Mouse (Mus musculus) limb, embryonic 14.5 days (tissue): Measurements from ENCODE around the gene Zbtb18. TPM values are rescaled to one million over a fixed set of nuclear protein-coding genes. Genes with fewer than 3 reads are reported as not detected.

ENCODE experiments used
- ATAC-seq: fragments of 200-750 bp; cut with Nextera tagmentation; 2 replicates; pipeline ENCODE4 v1.8.0; 2017; ENCODE audit warnings: low read depth, moderate number of reproducible peaks, moderate TSS enrichment; ENCODE audit not compliant: low FRiP score
- DNase-seq: peaks from one replicate; pipeline ENCODE4 v3.0.0-alpha.2; 2015; ENCODE audit warnings: low spot score
- H3K27ac ChIP-seq: fragments of 300-500 bp; sonication (generic); replicated peaks from 2 replicates; pipeline ENCODE4 v1.5.1; 2014; ENCODE audit warnings: low read depth, mild to moderate bottlenecking, low read length, moderate library complexity, mixed read lengths
- H3K27me3 ChIP-seq: fragments of 300-500 bp; sonication (generic); 2 replicates; pipeline ENCODE4 v1.6.1; 2014; ENCODE audit warnings: low read length, mixed read lengths; ENCODE audit not compliant: control insufficient read depth, insufficient read depth
- H3K36me3 ChIP-seq: fragments of 300-500 bp; sonication (generic); 2 replicates; pipeline ENCODE4 v1.6.1; 2014; ENCODE audit warnings: mild to moderate bottlenecking, low read length, moderate library complexity, mixed read lengths; ENCODE audit not compliant: control insufficient read depth, insufficient read depth
- H3K4me1 ChIP-seq: fragments of 300-500 bp; sonication (generic); 2 replicates; pipeline ENCODE4 v1.6.1; 2014; ENCODE audit warnings: antibody characterized with exemption, low read length, mixed read lengths; ENCODE audit not compliant: control insufficient read depth, insufficient read depth
- H3K4me2 ChIP-seq: fragments of 300-500 bp; sonication (generic); replicated peaks from 2 replicates; pipeline ENCODE4 v1.6.1; 2014; ENCODE audit warnings: low read depth, mild to moderate bottlenecking, low read length, moderate library complexity; ENCODE audit not compliant: severe bottlenecking
- H3K4me3 ChIP-seq: fragments of 300-500 bp; sonication (generic); replicated peaks from 2 replicates; pipeline ENCODE4 v1.5.1; 2014; ENCODE audit warnings: low read length
- H3K9ac ChIP-seq: fragments of 300-500 bp; sonication (generic); 2 replicates; pipeline ENCODE4 v1.6.1; 2014; ENCODE audit warnings: mild to moderate bottlenecking, low read depth, low read length, moderate library complexity; ENCODE audit not compliant: severe bottlenecking
- H3K9me3 ChIP-seq: fragments of 300-500 bp; sonication (generic); 2 replicates; pipeline ENCODE4 v1.6.1; 2016; ENCODE audit warnings: low read length; ENCODE audit not compliant: control insufficient read depth
- POLR2A ChIP-seq: fragments of 200-500 bp; IDR thresholded peaks from 2 replicates; pipeline ENCODE4 v1.8.0; 2012; ENCODE audit warnings: inconsistent platforms, mild to moderate bottlenecking, moderate library complexity, borderline replicate concordance; ENCODE audit not compliant: insufficient read depth, insufficient read length; ENCODE audit errors: extremely low read depth
- WGBS: fragments of 180-500 bp; shearing (Covaris S2); extraction: QIAGEN DNeasy Blood & Tissue Kit; methylation state at CpG from one replicate; pipeline ENCODE4 v1.1.7; 2014; 5-methylcytosine and 5-hydroxymethylcytosine counted together
- polyA plus RNA-seq, 2 experiments: library from polyadenylated mRNA; depleted of rRNA in 1 of 2; stranded (reverse) in 1 of 2; unstranded in 1 of 2; fragments of >200 nt; fragmentation: Nextera tagmentation in 1 of 2; extraction: Ambion mirVana in 1 of 2; gene quantifications; 2 replicates each; pipeline versions ENCODE4 v1.2.1 to v1.2.3; 2012 to 2014

The Zbtb18 gene
- polyA plus RNA-seq, 2 experiments, result 3.1 to 20.2 TPM

DNA sequence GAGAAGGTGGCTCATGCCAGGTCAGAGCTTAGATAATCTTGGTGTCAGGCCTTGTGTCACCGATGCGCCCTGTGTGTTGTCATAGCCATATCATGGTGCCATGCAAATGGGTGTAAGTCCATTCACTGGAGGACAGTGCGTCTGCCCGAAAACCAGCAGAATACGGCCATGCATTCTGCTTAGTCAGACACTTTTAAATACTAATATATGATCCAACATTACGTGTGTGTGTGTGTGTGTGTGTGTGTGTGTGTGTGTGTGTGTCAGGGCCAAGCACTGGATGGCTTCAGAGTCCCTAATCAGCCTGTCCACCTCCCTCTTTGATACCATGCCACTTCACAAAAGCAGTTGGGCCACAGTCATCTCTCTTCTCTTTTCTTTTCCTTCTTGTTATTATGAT is 15.8 kb downstream of the Zbtb18 start:
- no peak for ATAC-seq
- TF ChIP-seq POLR2A, result no peak
- Histone ChIP-seq H3K4me2 (no peak overlapping the region), H3K9ac (no peak overlapping the region), H3K9me3 (no peaks in the 10 kb centered on the region), H3K27me3 (0 out of 2 replicates have a peak, but pooled peaks cover 3% of the 10 kb centered on the region), H3K4me3 (no peak overlapping the region), H3K27ac (no peak overlapping the region), H3K36me3 (no peaks in the 10 kb centered on the region), H3K4me1 (no peaks in the 10 kb centered on the region)
- 84% methylated on average over 6 of the region's 6 CpGs for WGBS
- DNase-seq, result no peak

DNA sequence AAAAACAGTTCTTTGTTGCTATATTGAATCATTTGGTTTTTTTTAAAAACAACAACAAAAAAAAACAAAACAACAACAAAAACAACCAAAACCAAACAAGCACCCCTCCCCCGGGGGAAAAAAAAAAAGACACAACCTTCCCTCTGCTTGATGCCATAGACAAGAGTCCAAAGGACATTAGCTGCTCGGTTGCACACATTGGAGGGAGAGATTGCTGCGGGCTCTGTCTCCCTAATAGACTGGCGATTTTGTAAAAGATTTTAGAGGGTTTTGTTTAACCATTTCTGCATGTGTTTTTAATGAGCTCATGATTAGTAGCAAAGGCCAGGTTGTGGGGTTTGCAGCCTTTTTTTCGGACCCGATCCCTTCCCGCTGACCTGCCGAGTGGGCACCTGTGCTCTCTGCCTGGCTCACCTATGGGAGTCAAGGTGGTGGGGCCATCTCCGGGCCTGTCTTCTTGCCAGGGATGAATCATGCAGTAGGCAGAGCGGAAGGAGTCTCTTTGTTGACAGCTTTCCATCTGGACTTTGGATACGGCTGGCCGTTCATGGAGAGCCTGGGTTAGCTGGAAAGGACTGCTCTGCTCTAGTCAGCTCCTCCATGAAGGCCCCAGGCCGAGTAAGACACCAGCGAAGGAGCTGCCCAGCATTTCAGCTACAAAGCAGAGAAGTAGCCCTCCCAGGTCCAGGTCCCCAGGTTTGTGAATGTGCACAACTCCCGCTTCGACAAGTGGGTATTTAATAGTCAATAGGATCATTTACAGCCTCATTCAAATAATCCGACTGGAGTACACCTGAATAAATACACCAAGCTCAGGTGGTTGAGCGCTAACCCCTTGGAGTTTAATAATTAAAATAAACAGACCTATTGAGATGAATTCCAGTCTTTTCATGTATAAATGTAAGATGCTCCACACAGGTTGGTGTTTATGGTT is 16.6 kb downstream of the Zbtb18 start:
- Histone ChIP-seq H3K9ac (no peak overlapping the region), H3K27me3 (0 out of 2 replicates have a peak, but pooled peaks cover 3% of the 10 kb centered on the region), H3K4me2 (no peak overlapping the region), H3K27ac (no peak overlapping the region), H3K9me3 (no peaks in the 10 kb centered on the region), H3K4me1 (no peaks in the 10 kb centered on the region), H3K4me3 (no peak overlapping the region), H3K36me3 (no peaks in the 10 kb centered on the region)
- 57% methylated on average over 18 of the region's 18 CpGs for WGBS
- ATAC-seq (no peak), DNase-seq (no peak)
- no peak for TF ChIP-seq POLR2A

DNA sequence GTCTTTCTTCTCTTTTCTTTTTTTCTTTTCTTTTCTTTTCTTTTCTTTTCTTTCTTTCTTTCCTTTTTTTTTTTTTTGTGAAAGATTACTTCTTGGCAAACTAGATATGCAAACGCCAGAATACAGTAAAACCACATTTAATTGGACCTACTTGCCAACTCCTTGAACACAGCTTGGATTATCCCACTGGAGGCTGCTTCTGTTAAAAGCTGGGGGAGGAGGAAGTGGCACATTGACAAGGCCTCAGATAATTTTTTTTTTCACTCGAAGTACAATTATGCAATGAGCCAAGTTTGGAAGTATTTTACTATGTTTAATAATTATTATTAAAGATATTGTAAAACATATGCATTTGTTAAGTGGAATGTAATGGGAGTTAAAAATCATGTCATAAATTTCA is 17.4 kb downstream of the Zbtb18 start:
- WGBS, result 47% methylated on average over 2 of the region's 2 CpGs
- ATAC-seq (no peak), DNase-seq (no peak)
- no peak overlapping the region for H3K4me3 ChIP-seq
- H3K27me3 ChIP-seq, result 0 out of 2 replicates have a peak, but pooled peaks cover 3% of the 10 kb centered on the region
- H3K4me2 ChIP-seq, result no peak overlapping the region
- no peak overlapping the region for H3K27ac ChIP-seq
- H3K36me3 ChIP-seq, result no peaks in the 10 kb centered on the region
- H3K4me1 ChIP-seq, result no peaks in the 10 kb centered on the region
- no peak overlapping the region for H3K9ac ChIP-seq
- H3K9me3 ChIP-seq, result no peaks in the 10 kb centered on the region
- no peak for TF ChIP-seq POLR2A

DNA sequence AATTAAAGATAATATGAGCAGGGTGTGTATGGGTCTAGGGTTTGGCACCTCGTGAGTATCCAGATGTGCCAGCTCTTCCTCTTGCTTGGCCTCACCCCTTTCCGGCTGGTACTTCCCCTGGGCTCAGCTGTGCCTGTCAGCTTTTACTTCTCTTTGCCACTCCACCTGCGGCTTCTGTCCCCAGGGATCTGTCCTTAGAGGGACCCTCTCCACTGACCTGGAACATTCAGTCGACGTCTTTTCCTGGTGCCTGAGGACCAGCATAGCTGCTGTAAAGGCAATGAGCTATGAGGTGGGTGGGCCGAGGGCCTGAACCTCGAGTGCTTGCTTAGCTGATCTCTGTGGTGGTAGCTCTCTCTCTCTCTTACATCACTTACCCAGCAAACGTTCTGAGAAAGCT is 25.0 kb downstream of the Zbtb18 start:
- Histone ChIP-seq H3K27ac (no peak overlapping the region), H3K9ac (no peak overlapping the region), H3K4me2 (no peak overlapping the region), H3K27me3 (no peaks in the 10 kb centered on the region), H3K36me3 (no peaks in the 10 kb centered on the region), H3K4me3 (no peak overlapping the region), H3K9me3 (no peaks in the 10 kb centered on the region), H3K4me1 (no peaks in the 10 kb centered on the region)
- ATAC-seq (no peak), DNase-seq (no peak)
- 66% methylated on average over 8 of the region's 8 CpGs for WGBS
- no peak for TF ChIP-seq POLR2A

DNA sequence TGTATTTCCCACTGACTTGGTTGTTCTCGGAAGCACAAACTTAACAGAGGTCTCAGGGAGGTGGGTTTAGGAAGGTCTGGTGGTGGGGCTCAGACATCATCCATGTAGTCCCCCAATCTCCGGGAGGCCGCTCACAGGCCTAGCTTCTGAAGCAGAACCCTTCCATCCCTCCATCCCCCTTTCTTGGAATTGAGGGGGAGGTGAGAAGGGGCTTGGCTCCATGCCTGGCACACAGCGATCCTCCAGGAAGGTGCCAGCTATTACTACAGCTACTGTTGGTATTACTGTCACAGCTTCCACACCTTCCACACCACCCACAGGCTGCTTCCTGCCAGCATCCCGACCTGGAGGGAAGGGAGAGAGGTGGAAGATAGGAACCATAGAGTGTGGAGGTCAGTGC is 26.3 kb downstream of the Zbtb18 start:
- no peak for DNase-seq
- H3K27me3 ChIP-seq, result no peaks in the 10 kb centered on the region
- no peak overlapping the region for H3K4me3 ChIP-seq
- TF ChIP-seq POLR2A, result no peak
- H3K4me2 ChIP-seq, result no peak overlapping the region
- no peak overlapping the region for H3K27ac ChIP-seq
- ATAC-seq, result no peak
- WGBS, result 82% methylated on average over 5 of the region's 5 CpGs
- H3K4me1 ChIP-seq, result no peaks in the 10 kb centered on the region
- H3K9ac ChIP-seq, result no peak overlapping the region
- no peaks in the 10 kb centered on the region for H3K36me3 ChIP-seq
- H3K9me3 ChIP-seq, result no peaks in the 10 kb centered on the region
